Mouse (Mus musculus): ENCODE data around the gene Hmga1. TPM values are rescaled to one million over a fixed set of nuclear protein-coding genes. Genes with fewer than 3 reads are reported as not detected.

The Hmga1 gene
- 10 to 100 TPM; 31.3 to 32.7 TPM for total RNA-seq (2021)
- long read RNA-seq, experiment 1, transcript Hmga1-213 (5 exons, 2,001 nt) = major isoform, 14 of 43 reads
- long read RNA-seq, experiment 1, transcript Hmga1-216 (5 exons, 1,681 nt) = minor isoform, 13 of 43 reads
- long read RNA-seq, experiment 1, partial matches to known transcripts = 2 of 43 reads
- long read RNA-seq, experiment 1, other reads (novel, unspliced or antisense) = 4 of 43 reads
- long read RNA-seq, experiment 2, transcript Hmga1-205 (6 exons, 1,045 nt) = minor isoform, 6 of 53 reads
- long read RNA-seq, experiment 2, transcript Hmga1-216 (5 exons, 1,681 nt) = major isoform, 15 of 53 reads
- long read RNA-seq, experiment 2, transcript Hmga1-213 (5 exons, 2,001 nt) = minor isoform, 11 of 53 reads
- long read RNA-seq, experiment 2, partial matches to known transcripts = 1 of 53 reads
- long read RNA-seq, experiment 2, other reads (novel, unspliced or antisense) = 11 of 53 reads

GRCm38 (mm10) chr17:27556315-27557011 is at the start of gene Hmga1:
Hmga1 (plus strand) TSS chr17:27556497.
- peak; percentile 81 to 83 for DNase-seq (ENCODE audit: low spot score in 2 of 2)

GRCm38 (mm10) chr17:27506871-27507590 is 49.3 kb upstream of the Hmga1 start:
- DNase-seq (ENCODE audit: low spot score in 2 of 2) = no peak

- no peak for DNase-seq (ENCODE audit: low spot score in 2 of 2)
Measured at GRCm38 (mm10) chr17:27507591-27507945, 48.7 kb upstream of the Hmga1 start.

- no peak for DNase-seq (ENCODE audit: low spot score in 2 of 2)
Measured at GRCm38 (mm10) chr17:27508002-27508401, 48.3 kb upstream of the Hmga1 start.

GRCm38 (mm10) chr17:27508513-27508912 is 47.8 kb upstream of the Hmga1 start:
- no peak for DNase-seq (ENCODE audit: low spot score in 2 of 2)

- no peak for DNase-seq (ENCODE audit: low spot score in 2 of 2)
Measured at GRCm38 (mm10) chr17:27509056-27509455, 47.2 kb upstream of the Hmga1 start.

- no peak for DNase-seq (ENCODE audit: low spot score in 2 of 2)
Measured at GRCm38 (mm10) chr17:27510258-27511124, 45.8 kb upstream of the Hmga1 start.

- no peak for DNase-seq (ENCODE audit: low spot score in 2 of 2)
Measured at GRCm38 (mm10) chr17:27511125-27511735, 45.1 kb upstream of the Hmga1 start.

GRCm38 (mm10) chr17:27511865-27512618 is 44.3 kb upstream of the Hmga1 start:
- no peak for DNase-seq (ENCODE audit: low spot score in 2 of 2)

- no peak for DNase-seq (ENCODE audit: low spot score in 2 of 2)
Measured at GRCm38 (mm10) chr17:27512619-27513161, 43.6 kb upstream of the Hmga1 start.

GRCm38 (mm10) chr17:27513279-27513915 is 42.9 kb upstream of the Hmga1 start:
- DNase-seq (ENCODE audit: low spot score in 2 of 2) = no peak

- no peak for DNase-seq (ENCODE audit: low spot score in 2 of 2)
Measured at GRCm38 (mm10) chr17:27513916-27514762, 42.2 kb upstream of the Hmga1 start.

- DNase-seq (ENCODE audit: low spot score in 2 of 2) = no peak
Measured at GRCm38 (mm10) chr17:27518296-27518695, 38.0 kb upstream of the Hmga1 start.

GRCm38 (mm10) chr17:27518700-27519595 is 37.3 kb upstream of the Hmga1 start:
- DNase-seq (ENCODE audit: low spot score in 2 of 2) = no peak

GRCm38 (mm10) chr17:27520557-27520956 is 35.7 kb upstream of the Hmga1 start:
- peak; percentile 35 to 45 for DNase-seq (ENCODE audit: low spot score in 2 of 2)

- no peak for DNase-seq (ENCODE audit: low spot score in 2 of 2)
Measured at GRCm38 (mm10) chr17:27521303-27521702, 35.0 kb upstream of the Hmga1 start, which contains the start of gene Grm4. Grm4 (minus strand) TSS chr17:27521403.

- no peak for DNase-seq (ENCODE audit: low spot score in 2 of 2)
Measured at GRCm38 (mm10) chr17:27523121-27523520, 33.2 kb upstream of the Hmga1 start.

Data from layer of hippocampus, postnatal 14 days (tissue).